Mouse (Mus musculus) monocyte, adult 2 months (primary cell): ENCODE measurements at regions not wholly inside any gene's neighbourhood (a gene's known extent, or its start where the extent isn't known, plus 50 kb on each side); places are given as distances from the start of the nearest gene placed in this dataset.
"Not testable (repeated sequence)": the region's sequence is repeated elsewhere in the genome, so short reads cannot be mapped to it uniquely, and the experiment has no call there.

Experiments used
- DNase-seq, 2 experiments: peaks; one replicate each; pipeline ENCODE4 v3.0.0; 2022; ENCODE audit warnings: low spot score in 2 of 2, low read depth in 1 of 2

DNA sequence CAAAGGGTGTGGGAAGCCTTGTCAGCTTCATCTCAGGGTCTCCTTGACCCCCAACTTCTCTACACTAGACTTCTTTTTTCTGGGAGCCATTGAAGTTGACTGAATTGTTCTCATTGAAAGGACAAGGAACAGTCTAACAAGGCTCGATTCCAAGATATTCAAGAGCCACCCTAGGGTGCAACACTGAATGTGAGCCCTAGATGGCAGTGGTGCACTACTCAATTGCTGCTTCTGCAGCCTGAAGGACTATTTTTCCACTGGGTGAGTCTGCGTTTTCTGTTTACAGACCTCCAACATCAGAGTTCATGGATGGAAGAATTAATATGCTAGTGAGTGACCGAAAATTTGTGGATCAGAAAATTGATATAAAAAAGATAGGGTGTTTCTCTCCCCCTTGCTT, 161.5 kb downstream of the Hpcal1 start:
- not testable (repeated sequence) for DNase-seq

DNA sequence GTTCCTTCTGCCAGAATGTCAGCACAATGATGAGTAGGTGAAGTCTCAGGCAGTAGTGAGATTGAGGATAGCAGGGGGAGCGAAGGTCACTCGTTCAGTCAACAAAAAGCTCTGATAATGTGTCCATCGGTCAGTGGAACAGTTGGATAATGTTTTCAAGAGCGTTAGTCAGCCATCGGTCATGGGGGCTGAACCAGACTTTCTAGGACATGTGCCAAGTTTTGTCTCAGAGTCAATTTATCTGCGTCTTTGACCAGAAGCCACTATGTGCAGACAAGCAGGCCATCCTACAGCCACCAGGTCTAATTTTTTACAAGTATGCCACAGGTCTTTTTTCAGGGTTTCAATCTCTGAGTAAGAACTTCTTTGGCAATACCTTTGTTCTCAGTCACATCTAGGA, 181.8 kb downstream of the Hpcal1 start:
- DNase-seq: not testable (repeated sequence)

DNA sequence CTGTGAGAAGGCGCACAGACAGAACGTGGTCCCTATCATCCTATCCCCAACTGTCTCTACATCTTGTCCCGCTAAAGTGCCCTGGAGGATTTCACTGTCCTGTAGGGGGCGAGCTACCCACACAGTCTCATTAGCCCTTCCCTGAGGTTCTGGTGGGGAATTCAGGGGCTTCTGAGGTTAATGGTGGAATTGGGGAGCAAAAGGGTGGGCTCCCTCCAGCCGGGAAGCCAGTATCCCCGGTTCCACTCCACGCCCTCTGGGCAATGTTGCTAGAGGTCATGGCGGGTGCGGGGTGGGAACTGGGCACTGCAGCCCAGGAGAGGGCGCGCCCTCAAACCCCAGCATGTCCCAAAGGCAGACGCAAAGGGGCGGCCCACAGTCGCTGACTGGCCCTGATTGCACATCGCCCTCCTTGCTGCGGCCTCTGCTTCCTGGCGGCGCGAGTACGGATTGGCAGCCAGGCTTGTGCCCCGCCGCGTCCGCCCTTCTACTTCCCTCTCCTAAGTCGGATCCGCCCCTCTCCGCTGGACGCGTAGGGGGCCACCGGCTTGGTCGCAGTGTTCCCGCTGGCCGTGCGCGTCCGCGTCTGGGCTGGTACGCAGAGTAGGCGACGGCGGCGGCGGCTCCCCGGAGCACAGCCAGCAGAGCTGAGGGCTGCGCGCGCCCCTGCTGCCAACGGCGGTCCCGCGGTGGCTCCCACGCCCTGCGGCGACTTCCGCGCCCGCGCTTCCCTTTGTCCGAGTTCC, 190.9 kb downstream of the Hpcal1 start:
- peak; percentile 74 to 75 for DNase-seq

DNA sequence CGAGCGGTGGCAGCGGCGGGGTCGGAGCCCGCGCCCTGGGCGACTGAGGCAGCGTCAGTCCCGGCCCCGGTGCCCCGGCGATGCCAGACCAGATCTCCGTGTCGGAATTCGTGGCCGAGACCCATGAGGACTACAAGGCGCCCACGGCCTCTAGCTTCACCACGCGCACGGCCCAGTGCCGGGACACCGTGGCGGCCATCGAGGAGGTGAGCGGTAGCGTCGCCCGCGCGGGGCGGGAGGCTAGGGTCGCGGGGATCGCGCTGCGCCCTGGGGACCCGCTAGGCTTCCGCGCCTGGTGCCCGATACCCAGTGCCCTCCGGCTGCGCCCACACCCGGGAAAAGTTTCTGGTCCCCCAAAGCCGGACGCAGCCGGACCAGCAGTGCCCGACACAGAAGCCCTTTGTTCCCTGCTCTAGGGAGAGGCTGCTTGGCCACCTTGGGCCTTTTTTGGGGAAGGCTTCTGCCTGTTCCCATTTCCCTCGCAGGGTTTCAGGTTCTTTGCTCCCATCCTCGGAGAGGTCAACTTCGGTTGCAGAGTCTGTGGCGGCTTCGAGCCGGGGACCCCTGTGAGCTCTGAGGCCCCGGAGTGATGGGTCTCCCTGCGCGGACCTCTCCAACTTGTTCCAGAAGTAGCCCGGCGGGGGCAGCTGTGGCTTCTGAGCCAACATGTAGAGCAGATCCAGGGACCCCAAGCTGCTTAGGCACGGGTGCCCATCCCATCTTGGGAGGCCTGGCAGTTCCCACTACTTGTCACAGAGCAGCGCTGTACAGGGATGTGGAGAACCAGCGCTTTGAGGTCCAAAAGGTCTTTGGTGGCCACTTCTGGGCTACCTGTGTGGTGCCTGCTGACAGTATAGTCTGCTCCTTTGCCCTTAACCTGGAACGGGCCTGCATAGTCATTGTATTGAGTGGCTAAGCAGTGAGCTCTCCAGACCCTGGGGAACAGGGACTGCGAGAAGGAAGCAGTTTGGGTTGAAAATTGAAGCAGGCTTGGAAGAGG, 191.8 kb downstream of the Hpcal1 start:
- not testable (repeated sequence) for DNase-seq

DNA sequence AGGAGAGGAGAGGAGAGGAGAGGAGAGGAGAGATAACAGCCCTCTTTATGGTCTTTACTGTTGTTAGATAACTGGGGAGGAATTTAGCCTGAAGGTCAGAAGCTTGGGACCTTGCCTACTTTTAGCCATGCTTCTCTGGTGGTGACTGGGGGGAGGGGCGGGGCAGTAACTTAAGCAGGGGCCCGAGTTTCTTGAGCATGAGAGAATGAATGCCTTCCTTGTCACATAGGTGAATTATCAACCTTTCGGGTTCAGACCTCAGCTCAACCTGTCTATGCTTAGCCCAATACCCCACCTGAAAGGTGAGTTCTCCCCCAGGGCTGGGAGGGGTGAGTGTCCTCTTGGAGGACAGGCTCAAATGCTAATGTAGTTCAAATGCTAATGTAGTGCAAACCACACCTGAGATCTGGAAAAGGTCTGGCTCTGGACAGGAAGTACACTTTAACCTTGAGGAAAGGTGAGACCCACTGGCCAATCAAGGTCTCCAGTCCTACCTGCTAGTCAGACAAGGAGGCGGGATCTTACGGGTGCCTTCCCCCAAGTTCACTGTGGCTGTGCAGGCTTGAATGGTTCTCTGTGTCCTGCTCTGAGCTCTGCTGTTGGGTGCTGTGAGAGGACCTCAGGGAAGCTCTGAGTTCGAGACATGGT, 201.1 kb downstream of the Hpcal1 start:
- DNase-seq: not testable (repeated sequence)

DNA sequence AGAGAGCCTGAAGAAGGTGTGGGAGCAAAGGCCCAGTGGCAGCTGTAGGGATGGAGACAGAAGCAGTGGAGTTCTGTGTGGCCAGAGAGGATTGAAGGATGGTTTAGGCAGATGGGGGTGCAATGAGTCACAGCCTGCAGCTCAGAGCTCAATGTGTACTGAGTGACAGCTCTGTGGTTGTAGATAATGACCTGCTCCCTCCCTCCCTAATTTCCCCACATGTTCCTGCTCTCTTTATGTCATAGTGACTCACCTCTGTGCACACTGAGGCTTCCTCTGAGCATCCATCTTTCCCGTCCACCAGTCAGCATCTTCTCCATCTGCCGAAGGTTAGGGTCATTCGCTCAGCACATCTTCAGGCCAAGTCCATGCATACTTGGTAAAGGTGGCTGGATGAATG, 222.4 kb downstream of the Hpcal1 start:
- not testable (repeated sequence) for DNase-seq
